Mouse (Mus musculus): ENCODE measurements at regions not wholly inside any gene's neighbourhood (a gene's known extent, or its start where the extent isn't known, plus 50 kb on each side); places are given as distances from the start of the nearest gene placed in this dataset.

DNA sequence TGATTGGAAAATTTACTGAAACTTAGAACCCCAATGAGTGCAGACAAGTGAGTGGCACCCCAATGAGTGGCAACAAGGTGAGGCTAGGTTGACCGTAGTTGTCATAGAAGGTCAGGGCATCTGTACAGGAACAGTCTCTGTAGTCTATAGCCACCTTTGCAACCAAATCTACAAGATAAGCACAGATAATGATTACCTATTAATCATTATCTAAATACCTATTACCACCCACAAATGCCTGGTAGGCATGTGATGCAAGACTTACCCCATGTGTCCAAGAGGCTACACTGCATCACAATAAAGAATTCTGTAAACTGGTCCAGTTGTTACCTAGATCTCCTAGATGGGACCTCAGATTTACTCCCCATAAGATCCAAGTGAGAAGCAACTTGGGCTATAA is 778.7 kb downstream of the Cntnap5b start:
- Histone ChIP-seq H3K4me3 (ENCODE audit: insufficient read depth, low read length) (no peak overlapping the region), H3K4me1 (ENCODE audit: control insufficient read depth, insufficient read depth, low read length) (no peaks in the 10 kb centered on the region), H3K27ac (ENCODE audit: insufficient read depth, low read length) (no peak overlapping the region)
- no peak for TF ChIP-seq CTCF (IDR thresholded peaks at IDR 0.05; ENCODE audit: borderline replicate concordance, insufficient read depth, low read length)
- no peak for TF ChIP-seq POLR2A (IDR thresholded peaks at IDR 0.05; ENCODE audit: low read depth, low read length)

DNA sequence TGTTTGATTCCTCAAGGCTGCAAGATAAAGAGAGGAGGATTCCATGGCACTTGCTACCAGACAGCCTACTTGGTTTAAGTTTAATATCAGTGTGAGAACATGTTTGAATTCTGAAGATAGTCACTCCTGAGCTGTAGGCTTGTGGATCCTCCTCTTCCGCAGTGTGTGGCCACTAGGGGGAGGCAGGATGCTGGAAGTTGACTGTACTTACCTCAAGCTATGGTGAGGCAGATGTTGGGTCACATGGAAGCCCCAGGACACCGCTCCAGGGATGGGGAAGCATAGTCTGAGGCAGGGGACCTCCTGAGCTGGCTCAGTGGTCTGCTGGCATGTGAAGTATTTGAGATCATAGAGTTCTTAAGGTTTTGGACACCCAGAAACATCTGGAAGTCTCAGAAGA is 784.4 kb downstream of the Cntnap5b start:
- Histone ChIP-seq H3K27ac (ENCODE audit: insufficient read depth, low read length) (no peak overlapping the region), H3K4me1 (ENCODE audit: control insufficient read depth, insufficient read depth, low read length) (no peaks in the 10 kb centered on the region), H3K4me3 (ENCODE audit: insufficient read depth, low read length) (no peak overlapping the region)
- no peak for TF ChIP-seq POLR2A (IDR thresholded peaks at IDR 0.05; ENCODE audit: low read depth, low read length)
- peak; percentile 39; the same call in 1 of the 2 replicates for TF ChIP-seq CTCF (IDR thresholded peaks at IDR 0.05; ENCODE audit: borderline replicate concordance, insufficient read depth, low read length)

All from embryonic fibroblast, embryonic 13.5 days (primary cell).